Mouse (Mus musculus): ENCODE measurements around the gene Rec114. TPM values are rescaled to one million over a fixed set of nuclear protein-coding genes. Genes with fewer than 3 reads are reported as not detected.

Gene Rec114
- polyA plus RNA-seq, 1 experiment = 0.35 TPM

GRCm38 (mm10) chr9:58701751-58702150 lies 42.0 kb downstream of the Rec114 start:
- Histone ChIP-seq H3K4me2 (ENCODE audit: low read depth) (no peak overlapping the region), H3K4me3 (no peak overlapping the region), H3K27me3 (ENCODE audit: control insufficient read depth, insufficient read depth, insufficient read length) (no peaks in the 10 kb centered on the region), H3ac (ENCODE audit: control insufficient read depth, insufficient read length) (no peak overlapping the region), H3K36me3 (ENCODE audit: control insufficient read depth, insufficient read depth) (no peaks in the 10 kb centered on the region), H3K79me2 (ENCODE audit: control insufficient read depth, insufficient read depth) (no peaks in the 10 kb centered on the region)
- TF ChIP-seq SRF (IDR thresholded peaks at IDR 0.05; ENCODE audit: control insufficient read depth, insufficient read length, low read depth) = no peak
- TF ChIP-seq MYOD1 (IDR thresholded peaks at IDR 0.05; ENCODE audit: control insufficient read depth in 1 of 3, insufficient read length in 2 of 3, low read depth in 2 of 3) = no peak
- no peak for TF ChIP-seq MAX (IDR thresholded peaks at IDR 0.05; ENCODE audit: low read depth)
- TF ChIP-seq USF1 (IDR thresholded peaks at IDR 0.05; ENCODE audit: low read depth) = no peak
- no peak for TF ChIP-seq POLR2AphosphoS2 (IDR thresholded peaks at IDR 0.05; ENCODE audit: insufficient read length, low read depth)

GRCm38 (mm10) chr9:58698486-58698885 lies 45.3 kb downstream of the Rec114 start:
- H3ac ChIP-seq (ENCODE audit: control insufficient read depth, insufficient read length) = no peak overlapping the region
- TF ChIP-seq REST (IDR thresholded peaks at IDR 0.05; ENCODE audit: insufficient read depth, insufficient read length) (no peak), POLR2A (IDR thresholded peaks at IDR 0.05; ENCODE audit: insufficient read length, low read depth) (no peak), TCF3 (IDR thresholded peaks at IDR 0.05; ENCODE audit: insufficient read length, low read depth) (no peak), MAX (IDR thresholded peaks at IDR 0.05; ENCODE audit: low read depth) (no peak), TCF12 (IDR thresholded peaks at IDR 0.05; ENCODE audit: insufficient read depth, poor library complexity, severe bottlenecking) (no peak), MYOG (IDR thresholded peaks at IDR 0.05; ENCODE audit: control insufficient read depth in 1 of 3, insufficient read depth in 1 of 3, insufficient read length in 2 of 3, low read depth in 2 of 3) (no peak), POLR2AphosphoS2 (IDR thresholded peaks at IDR 0.05; ENCODE audit: insufficient read length, low read depth) (no peak), E2F4 (IDR thresholded peaks at IDR 0.05; ENCODE audit: insufficient read depth) (no peak)
- no peaks in the 10 kb centered on the region for H3K79me2 ChIP-seq (ENCODE audit: control insufficient read depth, insufficient read depth)
- H3K4me2 ChIP-seq (ENCODE audit: low read depth) = no peak overlapping the region
- H3K36me3 ChIP-seq (ENCODE audit: control insufficient read depth, insufficient read depth) = no peaks in the 10 kb centered on the region
- H3K4me3 ChIP-seq = no peak overlapping the region
- H3K27me3 ChIP-seq (ENCODE audit: control insufficient read depth, insufficient read depth, insufficient read length) = no peaks in the 10 kb centered on the region

- H3K79me2 ChIP-seq (ENCODE audit: control insufficient read depth, insufficient read depth) = no peaks in the 10 kb centered on the region
- H3K4me2 ChIP-seq (ENCODE audit: low read depth) = no peak overlapping the region
- H3K36me3 ChIP-seq (ENCODE audit: control insufficient read depth, insufficient read depth) = no peaks in the 10 kb centered on the region
- no peak overlapping the region for H3K4me3 ChIP-seq
- no peak overlapping the region for H3ac ChIP-seq (ENCODE audit: control insufficient read depth, insufficient read length)
- no peaks in the 10 kb centered on the region for H3K27me3 ChIP-seq (ENCODE audit: control insufficient read depth, insufficient read depth, insufficient read length)
- no peak for TF ChIP-seq MYOG (IDR thresholded peaks at IDR 0.05; ENCODE audit: control insufficient read depth in 1 of 3, insufficient read depth in 1 of 3, insufficient read length in 2 of 3, low read depth in 2 of 3)
- TF ChIP-seq E2F4 (IDR thresholded peaks at IDR 0.05; ENCODE audit: insufficient read depth) = no peak
- no peak for TF ChIP-seq REST (IDR thresholded peaks at IDR 0.05; ENCODE audit: insufficient read depth, insufficient read length)
- TF ChIP-seq USF1 (IDR thresholded peaks at IDR 0.05; ENCODE audit: low read depth) = no peak
These were observed 52.3 kb downstream of the Rec114 start for GRCm38 (mm10) chr9:58691471-58691870.

- H3ac ChIP-seq (ENCODE audit: control insufficient read depth, insufficient read length) = no peak overlapping the region
- H3K4me3 ChIP-seq = no peak overlapping the region
- no peak overlapping the region for H3K4me2 ChIP-seq (ENCODE audit: low read depth)
- no peaks in the 10 kb centered on the region for H3K36me3 ChIP-seq (ENCODE audit: control insufficient read depth, insufficient read depth)
- H3K79me2 ChIP-seq (ENCODE audit: control insufficient read depth, insufficient read depth) = no peaks in the 10 kb centered on the region
- no peak for TF ChIP-seq CEBPB (IDR thresholded peaks at IDR 0.05; ENCODE audit: insufficient read depth, poor library complexity, severe bottlenecking)
- TF ChIP-seq POLR2A (IDR thresholded peaks at IDR 0.05; ENCODE audit: insufficient read length, low read depth) = no peak
- no peak for TF ChIP-seq MYOD1 (IDR thresholded peaks at IDR 0.05; ENCODE audit: control insufficient read depth in 1 of 3, insufficient read length in 2 of 3, low read depth in 2 of 3)
- no peak for TF ChIP-seq POLR2AphosphoS2 (IDR thresholded peaks at IDR 0.05; ENCODE audit: insufficient read length, low read depth)
- TF ChIP-seq TCF3 (IDR thresholded peaks at IDR 0.05; ENCODE audit: insufficient read length, low read depth) = no peak
- no peak for TF ChIP-seq REST (IDR thresholded peaks at IDR 0.05; ENCODE audit: insufficient read depth, insufficient read length)
- no peaks in the 10 kb centered on the region for H3K27me3 ChIP-seq (ENCODE audit: control insufficient read depth, insufficient read depth, insufficient read length)
These were observed 53.1 kb downstream of the Rec114 start for GRCm38 (mm10) chr9:58690701-58691100.

DNA sequence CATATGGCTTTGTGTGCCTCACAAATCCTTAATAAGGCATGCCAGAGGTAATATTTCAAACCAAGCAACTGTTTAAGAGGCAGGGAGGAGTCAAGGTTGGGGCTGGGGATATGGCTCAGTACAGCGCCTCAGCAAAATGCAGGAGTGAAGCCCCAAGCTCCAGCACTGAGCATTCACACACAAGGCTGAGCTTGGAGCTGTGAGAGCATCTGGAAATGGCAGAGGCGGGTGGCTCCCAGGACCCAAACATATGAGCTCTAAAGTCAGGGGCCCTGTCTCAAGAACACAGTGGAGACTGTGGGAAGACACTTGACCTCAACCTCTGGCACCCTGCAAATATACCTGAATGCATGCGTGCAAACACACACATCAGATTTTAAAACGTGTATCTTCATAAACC lies 55.7 kb downstream of the Rec114 start:
- no peaks in the 10 kb centered on the region for H3K79me2 ChIP-seq (ENCODE audit: control insufficient read depth, insufficient read depth)
- no peak overlapping the region for H3ac ChIP-seq (ENCODE audit: control insufficient read depth, insufficient read length)
- TF ChIP-seq MYOG (IDR thresholded peaks at IDR 0.05; ENCODE audit: control insufficient read depth in 1 of 3, insufficient read depth in 1 of 3, insufficient read length in 2 of 3, low read depth in 2 of 3) (no peak), USF1 (IDR thresholded peaks at IDR 0.05; ENCODE audit: low read depth) (no peak), E2F4 (IDR thresholded peaks at IDR 0.05; ENCODE audit: insufficient read depth) (no peak), SRF (IDR thresholded peaks at IDR 0.05; ENCODE audit: control insufficient read depth, insufficient read length, low read depth) (no peak), MYOD1 (IDR thresholded peaks at IDR 0.05; ENCODE audit: control insufficient read depth in 1 of 3, insufficient read length in 2 of 3, low read depth in 2 of 3) (no peak), TCF12 (IDR thresholded peaks at IDR 0.05; ENCODE audit: insufficient read depth, poor library complexity, severe bottlenecking) (no peak), TCF3 (IDR thresholded peaks at IDR 0.05; ENCODE audit: insufficient read length, low read depth) (no peak), REST (IDR thresholded peaks at IDR 0.05; ENCODE audit: insufficient read depth, insufficient read length) (no peak), POLR2A (IDR thresholded peaks at IDR 0.05; ENCODE audit: insufficient read length, low read depth) (no peak), CEBPB (IDR thresholded peaks at IDR 0.05; ENCODE audit: insufficient read depth, poor library complexity, severe bottlenecking) (no peak), POLR2AphosphoS2 (IDR thresholded peaks at IDR 0.05; ENCODE audit: insufficient read length, low read depth) (no peak), MAX (IDR thresholded peaks at IDR 0.05; ENCODE audit: low read depth) (no peak)

More for the DNA sequence above, 55.7 kb downstream of the Rec114 start:
- Histone ChIP-seq H3K36me3 (ENCODE audit: control insufficient read depth, insufficient read depth) (no peaks in the 10 kb centered on the region), H3K4me3 (no peak overlapping the region), H3K27me3 (ENCODE audit: control insufficient read depth, insufficient read depth, insufficient read length) (no peaks in the 10 kb centered on the region), H3K4me2 (ENCODE audit: low read depth) (no peak overlapping the region)
